Mouse (Mus musculus) liver, adult 2 months (tissue): ENCODE measurements at regions not wholly inside any gene's neighbourhood (a gene's known extent, or its start where the extent isn't known, plus 50 kb on each side); places are given as distances from the start of the nearest gene placed in this dataset.

Experiments used
- CTCF ChIP-seq: fragments of 200-500 bp; IDR thresholded peaks from 2 replicates; pipeline ENCODE4 v1.5.1; 2011; ENCODE audit warnings: low read depth, low read length, control low read depth
- POLR2A ChIP-seq: fragments of 200-500 bp; IDR thresholded peaks from 2 replicates; pipeline ENCODE4 v1.6.1; 2011; ENCODE audit warnings: low read length, control low read depth; ENCODE audit not compliant: insufficient read depth; ENCODE audit errors: extremely low read depth

DNA sequence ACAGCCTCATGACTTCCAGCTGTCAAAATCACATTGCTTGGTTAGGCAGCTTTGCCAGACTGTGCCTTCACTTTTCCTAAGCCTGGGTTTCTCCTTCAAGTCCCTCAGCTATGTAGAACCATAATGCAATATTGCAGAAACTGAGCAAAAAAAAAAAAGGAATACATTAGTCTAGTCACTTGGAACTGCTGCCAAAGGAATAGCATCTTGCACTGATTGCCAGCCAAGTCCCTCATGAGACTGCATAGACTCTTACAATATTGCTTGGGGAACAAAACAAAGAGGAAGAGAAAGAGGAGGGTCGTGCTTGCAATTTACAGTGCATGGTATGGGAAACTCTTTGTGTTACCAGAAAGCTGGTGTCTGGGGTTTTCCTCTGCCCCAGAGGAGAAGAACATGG lies 179.8 kb upstream of the Zfp462 start:
- no peak for TF ChIP-seq CTCF
- no peak for TF ChIP-seq POLR2A
